Mouse (Mus musculus) thymus, adult 2 months (tissue): ENCODE measurements around the gene Bik.

ENCODE experiments used
- CTCF ChIP-seq: fragments of 200-500 bp; IDR thresholded peaks from 2 replicates; pipeline ENCODE4 v1.5.1; 2012; ENCODE audit warnings: mild to moderate bottlenecking, control low read depth, low read length, moderate library complexity, borderline replicate concordance; ENCODE audit not compliant: control insufficient read depth, poor library complexity, insufficient read depth; ENCODE audit errors: extremely low read depth
- POLR2A ChIP-seq: fragments of 200-500 bp; IDR thresholded peaks from 2 replicates; pipeline ENCODE4 v1.6.1; 2012; ENCODE audit warnings: mild to moderate bottlenecking, low read length, control low read depth, moderate library complexity; ENCODE audit not compliant: control insufficient read depth, poor library complexity, insufficient read depth; ENCODE audit errors: extremely low read depth

GRCm38 (mm10) chr15:83532606-83533005 is 5.9 kb downstream of the Bik start:
- TF ChIP-seq CTCF (no peak), POLR2A (no peak)
